Mouse (Mus musculus) stomach, embryonic 15.5 days (tissue): ENCODE results near the gene Duxf3. TPM values are rescaled to one million over a fixed set of nuclear protein-coding genes. Genes with fewer than 3 reads are reported as not detected.
"Not testable (repeated sequence)": the region's sequence is repeated elsewhere in the genome, so short reads cannot be mapped to it uniquely, and the experiment has no call there.

Experiments
- ATAC-seq: fragments of 200-750 bp; cut with Nextera tagmentation; 2 replicates; pipeline ENCODE4 v1.8.0; 2017; ENCODE audit warnings: low read depth, moderate number of reproducible peaks, moderate TSS enrichment; ENCODE audit not compliant: insufficient read depth, low FRiP score
- H3K27ac ChIP-seq: fragments of 300-500 bp; sonication (generic); 2 replicates; pipeline ENCODE4 v1.5.1; 2015; ENCODE audit warnings: mild to moderate bottlenecking, inconsistent platforms
- H3K27me3 ChIP-seq: fragments of 300-500 bp; sonication (generic); replicated peaks from 2 replicates; pipeline ENCODE4 v1.6.1; 2015; ENCODE audit warnings: inconsistent platforms
- H3K36me3 ChIP-seq: fragments of 300-500 bp; sonication (generic); 2 replicates; pipeline ENCODE4 v1.6.1; 2015; ENCODE audit warnings: inconsistent platforms
- H3K4me1 ChIP-seq: fragments of 300-500 bp; sonication (generic); 2 replicates; pipeline ENCODE4 v1.6.1; 2015; ENCODE audit warnings: inconsistent platforms
- H3K4me2 ChIP-seq: fragments of 300-500 bp; sonication (generic); 2 replicates; pipeline ENCODE4 v1.6.1; 2015; ENCODE audit warnings: mild to moderate bottlenecking, inconsistent platforms
- H3K4me3 ChIP-seq: fragments of 300-500 bp; sonication (generic); replicated peaks from 2 replicates; pipeline ENCODE4 v1.5.1; 2015; ENCODE audit warnings: inconsistent platforms
- H3K9ac ChIP-seq: fragments of 300-500 bp; sonication (generic); 2 replicates; pipeline ENCODE4 v1.6.1; 2015; ENCODE audit warnings: inconsistent platforms
- H3K9me3 ChIP-seq: fragments of 300-500 bp; sonication (generic); 2 replicates; pipeline ENCODE4 v1.6.1; 2016; ENCODE audit warnings: inconsistent platforms
- WGBS: fragments of 180-500 bp; shearing (Covaris S2); methylation state at CpG from one replicate; pipeline ENCODE4 v1.1.7; 2015; 5-methylcytosine and 5-hydroxymethylcytosine counted together
- polyA plus RNA-seq: library from polyadenylated mRNA; unstranded; fragments of >200 nt; fragmentation: Nextera tagmentation; extraction: Ambion mirVana; gene quantifications from 2 replicates; pipeline ENCODE4 v1.2.1, GENCODE M21; 2015

The Duxf3 gene
- polyA plus RNA-seq, 1 experiment from 2014 or later: not detected

GRCm38 (mm10) chr10:58233054-58233739 is 722 bp upstream of the Duxf3 start:
- not testable (repeated sequence) for H3K36me3 ChIP-seq, H3K4me3 ChIP-seq, H3K4me2 ChIP-seq, H3K27me3 ChIP-seq, H3K9me3 ChIP-seq, H3K27ac ChIP-seq, H3K9ac ChIP-seq, H3K4me1 ChIP-seq
- 74% methylated on average over 10 of the region's 10 CpGs for WGBS
- peak; percentile 33 for ATAC-seq

GRCm38 (mm10) chr10:58231779-58232640 is 465 bp downstream of the Duxf3 start:
- not testable (repeated sequence) for H3K36me3 ChIP-seq, H3K4me3 ChIP-seq, H3K4me2 ChIP-seq, H3K27me3 ChIP-seq, H3K9ac ChIP-seq, H3K9me3 ChIP-seq, H3K4me1 ChIP-seq, H3K27ac ChIP-seq
- 88% methylated on average over 35 of the region's 35 CpGs for WGBS
- peak; percentile 81 for ATAC-seq

- not testable (repeated sequence) for H3K27ac ChIP-seq, H3K4me1 ChIP-seq
- 84% methylated on average over 5 of the region's 7 CpGs for WGBS
Observed at GRCm38 (mm10) chr10:58231088-58231487, 1.4 kb downstream of the Duxf3 start.

GRCm38 (mm10) chr10:58230021-58230420 is 2.5 kb downstream of the Duxf3 start:
- H3K4me1 ChIP-seq, ATAC-seq, H3K27me3 ChIP-seq, H3K36me3 ChIP-seq, H3K27ac ChIP-seq, H3K4me3 ChIP-seq, H3K4me2 ChIP-seq, H3K9me3 ChIP-seq, H3K9ac ChIP-seq: not testable (repeated sequence)
- WGBS: 54% methylated on average over 3 of the region's 3 CpGs

More at GRCm38 (mm10) chr10:58231088-58231487, 1.4 kb downstream of the Duxf3 start:
- not testable (repeated sequence) for H3K36me3 ChIP-seq, H3K4me3 ChIP-seq, H3K9me3 ChIP-seq, H3K4me2 ChIP-seq, H3K9ac ChIP-seq, H3K27me3 ChIP-seq
- ATAC-seq: peak; percentile 37

- not testable (repeated sequence) for ATAC-seq
- 86% methylated on average over 2 of the region's 6 CpGs for WGBS
Observed at GRCm38 (mm10) chr10:58227798-58228197, 4.7 kb downstream of the Duxf3 start.

GRCm38 (mm10) chr10:58226357-58226756 is 6.1 kb downstream of the Duxf3 start:
- 72% methylated on average over 4 of the region's 4 CpGs for WGBS
- not testable (repeated sequence) for H3K4me3 ChIP-seq, H3K36me3 ChIP-seq, H3K27me3 ChIP-seq, ATAC-seq, H3K4me1 ChIP-seq, H3K9me3 ChIP-seq, H3K4me2 ChIP-seq, H3K9ac ChIP-seq, H3K27ac ChIP-seq

More at GRCm38 (mm10) chr10:58227798-58228197, 4.7 kb downstream of the Duxf3 start:
- H3K4me2 ChIP-seq, H3K36me3 ChIP-seq, H3K9me3 ChIP-seq, H3K4me3 ChIP-seq, H3K4me1 ChIP-seq, H3K9ac ChIP-seq, H3K27ac ChIP-seq, H3K27me3 ChIP-seq: not testable (repeated sequence)

- ATAC-seq, H3K4me2 ChIP-seq: not testable (repeated sequence)
- WGBS: 83% methylated on average over 18 of the region's 18 CpGs
Observed at GRCm38 (mm10) chr10:58224827-58225785, 7.4 kb downstream of the Duxf3 start, which contains the start of gene AW822073. Gene AW822073 (minus strand): TSS chr10:58224930.

GRCm38 (mm10) chr10:58223972-58224805 is 8.3 kb downstream of the Duxf3 start:
- H3K9ac ChIP-seq, H3K36me3 ChIP-seq, H3K9me3 ChIP-seq, ATAC-seq, H3K4me1 ChIP-seq, H3K27ac ChIP-seq, H3K4me3 ChIP-seq, H3K4me2 ChIP-seq, H3K27me3 ChIP-seq: not testable (repeated sequence)
- WGBS: 82% methylated on average over 31 of the region's 31 CpGs

More at GRCm38 (mm10) chr10:58224827-58225785, 7.4 kb downstream of the Duxf3 start, which contains the start of gene AW822073:
- H3K9me3 ChIP-seq, H3K27me3 ChIP-seq, H3K27ac ChIP-seq, H3K4me1 ChIP-seq, H3K36me3 ChIP-seq, H3K9ac ChIP-seq, H3K4me3 ChIP-seq: not testable (repeated sequence)

- H3K4me1 ChIP-seq, H3K4me2 ChIP-seq, H3K9me3 ChIP-seq, H3K27me3 ChIP-seq, H3K9ac ChIP-seq, ATAC-seq, H3K4me3 ChIP-seq, H3K27ac ChIP-seq, H3K36me3 ChIP-seq: not testable (repeated sequence)
- 75% methylated on average over 4 of the region's 6 CpGs for WGBS
Observed at GRCm38 (mm10) chr10:58223161-58223560, 9.3 kb downstream of the Duxf3 start.

GRCm38 (mm10) chr10:58221571-58221970 is 10.9 kb downstream of the Duxf3 start:
- not testable (repeated sequence) for H3K27me3 ChIP-seq, H3K4me1 ChIP-seq, H3K9ac ChIP-seq, H3K4me2 ChIP-seq, H3K4me3 ChIP-seq, H3K27ac ChIP-seq, ATAC-seq, H3K9me3 ChIP-seq, H3K36me3 ChIP-seq
- WGBS: 86% methylated on average over 2 of the region's 2 CpGs

GRCm38 (mm10) chr10:58220726-58221125 is 11.7 kb downstream of the Duxf3 start:
- H3K27me3 ChIP-seq: no peaks in the 10 kb centered on the region
- H3K36me3 ChIP-seq: no peaks in the 10 kb centered on the region
- H3K4me2 ChIP-seq: no peak overlapping the region
- H3K4me1 ChIP-seq: no peaks in the 10 kb centered on the region
- no peaks in the 10 kb centered on the region for H3K9me3 ChIP-seq
- no peak overlapping the region for H3K9ac ChIP-seq
- WGBS: 74% methylated on average over 6 of the region's 6 CpGs
- ATAC-seq: no peak
- no peak overlapping the region for H3K4me3 ChIP-seq
- H3K27ac ChIP-seq: no peak overlapping the region
